Mouse (Mus musculus) small intestine, adult 2 months (tissue): Measurements from ENCODE around the gene Cenps.

Experiments
- CTCF ChIP-seq: fragments of 200-500 bp; IDR thresholded peaks from 2 replicates; pipeline ENCODE4 v1.5.1; 2012; ENCODE audit warnings: low read depth, mild to moderate bottlenecking, control low read depth, inconsistent platforms, low read length, moderate library complexity, mixed read lengths; ENCODE audit not compliant: insufficient replicate concordance, insufficient read length; ENCODE audit errors: extremely low read depth
- POLR2A ChIP-seq: fragments of 200-500 bp; IDR thresholded peaks from 2 replicates; pipeline ENCODE4 v1.6.1; 2012; ENCODE audit warnings: low read depth, mild to moderate bottlenecking, control low read depth, inconsistent platforms, low read length, moderate library complexity

GRCm38 (mm10) chr4:149182755-149183154 lies 45.3 kb upstream of the Cenps start:
- TF ChIP-seq POLR2A (no peak), CTCF (peak; percentile 56; the same call in 1 of the 2 replicates)
